Mouse (Mus musculus) c-Kit-positive CD71-positive TER-119-negative erythroid progenitor cells, embryonic 14.5 days (primary cell): ENCODE data around the gene Cdk18.

Source experiments
- DNase-seq: peaks from one replicate; pipeline ENCODE4 v3.0.0-alpha.2; 2013; ENCODE audit warnings: low read depth

Cdk18 gene

DNA sequence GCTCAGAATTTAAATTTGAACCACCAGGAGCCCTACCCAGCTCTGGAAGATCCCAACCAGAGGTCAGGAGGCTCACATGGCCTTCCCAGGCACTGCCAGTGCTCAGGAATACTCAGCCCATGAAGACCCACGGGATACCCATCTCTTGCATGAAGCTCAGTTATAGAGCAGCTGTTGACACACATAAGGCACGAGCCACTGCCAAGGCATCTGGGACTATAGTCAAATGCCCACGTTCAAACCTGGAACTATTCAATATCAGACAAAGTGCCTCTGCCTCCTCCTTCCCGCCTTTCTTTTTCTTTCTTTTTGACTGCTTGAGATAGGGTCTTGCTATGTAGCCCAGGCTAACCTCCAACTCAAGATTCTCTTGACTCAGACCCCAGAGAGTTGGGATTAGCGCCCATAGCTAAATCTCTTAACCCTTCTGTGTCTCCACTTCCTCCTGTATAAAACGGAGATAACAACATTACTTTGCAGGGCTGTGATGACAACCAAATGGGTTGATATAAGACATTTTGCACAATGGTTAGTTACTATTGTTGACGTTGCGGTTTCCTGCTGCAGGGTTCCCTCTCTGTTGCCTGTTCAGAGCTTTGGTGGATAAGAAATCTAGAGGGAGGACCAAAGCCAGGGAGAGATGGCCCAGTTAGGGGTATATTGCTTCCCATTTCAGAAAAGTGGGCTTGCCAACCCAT lies 73.9 kb downstream of the Cdk18 start:
- DNase-seq, result no peak

DNA sequence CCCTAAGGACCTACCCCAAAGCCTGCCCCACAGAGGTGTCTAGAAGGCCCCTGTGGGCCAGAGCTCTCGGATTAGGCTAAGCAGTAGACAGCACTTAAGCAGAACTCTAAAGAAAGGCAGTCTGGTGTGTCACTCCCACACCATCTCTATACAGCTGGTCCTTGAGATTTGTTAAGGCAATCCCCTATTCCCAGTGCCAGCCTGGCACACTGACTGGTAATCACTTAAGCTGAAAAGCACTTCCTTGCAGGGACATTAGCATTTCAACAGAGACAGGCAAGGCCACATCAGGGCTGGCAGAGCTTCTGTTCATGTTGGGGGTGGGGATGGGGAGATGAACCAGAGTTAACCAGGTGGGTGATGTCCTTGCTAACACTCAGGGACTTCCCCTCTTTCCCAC lies 74.5 kb downstream of the Cdk18 start:
- DNase-seq, result no peak

DNA sequence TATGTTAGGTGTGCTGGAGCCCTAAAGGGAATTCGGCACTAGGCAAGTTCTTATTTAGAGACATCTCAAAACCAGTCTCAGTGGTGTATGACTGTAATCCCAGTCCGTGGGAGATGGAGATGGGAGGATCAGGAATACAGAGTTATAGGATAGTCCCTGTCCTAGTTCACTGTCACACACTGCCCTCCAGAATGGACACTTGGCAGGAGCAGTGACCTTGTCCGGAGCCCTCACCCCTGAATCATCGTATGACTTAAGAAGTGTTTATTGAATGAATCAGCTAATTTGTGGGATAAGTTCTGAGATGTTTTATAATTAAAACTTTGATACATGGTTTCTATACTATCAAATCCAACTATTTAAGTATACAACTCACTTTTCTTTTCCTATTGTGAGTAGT lies 76.4 kb downstream of the Cdk18 start:
- no peak for DNase-seq
